In the genomic region with DNA sequence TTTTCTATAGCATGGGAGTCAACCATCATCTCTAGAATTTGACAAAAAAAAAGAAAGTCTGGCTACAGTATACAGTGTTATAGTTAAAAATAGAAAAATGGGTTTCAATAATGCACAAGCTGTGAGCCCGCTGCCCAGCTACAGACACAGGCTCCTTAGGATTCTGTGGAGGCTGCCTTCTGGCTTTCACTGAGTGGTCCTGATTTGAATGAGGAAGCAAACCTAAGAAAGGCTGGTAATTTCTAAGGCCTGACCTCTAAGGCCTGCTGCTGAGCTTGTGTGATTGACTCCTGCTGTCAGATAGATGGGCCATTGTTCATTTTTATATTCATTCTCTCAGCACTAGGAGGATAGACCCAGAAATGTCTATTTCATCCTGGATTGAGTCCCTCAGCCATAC, we compare ENCODE assay signal across 22 mouse cellular contexts.
DNase-seq lines count a peak whose midpoint lies in the region; ATAC-seq and TF ChIP-seq lines count a peak whose summit lies in the region.
"Had no signal": no experiment of that assay in that cellular context is flagged by ENCODE, and none has a peak within 500 bp of the region (broad histone marks: within the 10 kb centered on the region; RNA-seq: fewer than 3 reads in every experiment).

No protein-coding gene starts in this region.

- H3K4me1 ChIP-seq in hindbrain, embryonic 11.5 days (replicated peaks; ENCODE audit: control insufficient read depth, insufficient read depth, low read length) = no peaks in the 10 kb centered on the region
- H3K4me1 ChIP-seq in hindbrain, embryonic 13.5 days (replicated peaks) = no peaks in the 10 kb centered on the region; the same call in 1 of the 2 replicates
- H3K4me1 ChIP-seq in midbrain, embryonic 12.5 days = peaks cover 3% of the 10 kb centered on the region
- H3K4me1 ChIP-seq: embryonic facial prominence, embryonic 13.5 days; heart, embryonic 13.5 days; limb, embryonic 13.5 days; lung, embryonic 15.5 days had no signal

- H3K9ac ChIP-seq in hindbrain, embryonic 11.5 days (ENCODE audit: low read depth, low read length) = no peak overlapping the region
- no peak overlapping the region for H3K9ac ChIP-seq in hindbrain, embryonic 13.5 days
- no peak overlapping the region for H3K9ac ChIP-seq in midbrain, embryonic 12.5 days (replicated peaks)
- H3K9ac ChIP-seq: embryonic facial prominence, embryonic 13.5 days; heart, embryonic 13.5 days; limb, embryonic 13.5 days; lung, embryonic 15.5 days had no signal

- no peaks in the 10 kb centered on the region for H3K36me3 ChIP-seq in hindbrain, embryonic 11.5 days (ENCODE audit: control insufficient read depth, insufficient read depth, low read length)
- H3K36me3 ChIP-seq in hindbrain, embryonic 13.5 days = no peaks in the 10 kb centered on the region
- no peaks in the 10 kb centered on the region for H3K36me3 ChIP-seq in midbrain, embryonic 12.5 days
- H3K36me3 ChIP-seq: embryonic facial prominence, embryonic 13.5 days; forebrain, embryonic 10.5 days; heart, embryonic 13.5 days; limb, embryonic 13.5 days; lung, embryonic 15.5 days had no signal

- no peak; the same call in 1 of the 2 replicates for ATAC-seq in hindbrain, embryonic 11.5 days (ENCODE audit: low FRiP score)
- ATAC-seq in hindbrain, embryonic 13.5 days (ENCODE audit: low FRiP score) = no peak
- ATAC-seq in midbrain, embryonic 12.5 days (ENCODE audit: low FRiP score, low read depth) = 0 out of 2 replicates have a peak, but pooled peaks have one; percentile 44
- ATAC-seq: inflammation-experienced regulatory T-cells, adult 6 months had no signal

- no peak for TF ChIP-seq CTCF in brain, embryonic 14.5 days (IDR thresholded peaks at IDR 0.05; ENCODE audit: borderline replicate concordance, extremely low read depth, insufficient read depth, insufficient read length)

- H3K9me3 ChIP-seq in hindbrain, embryonic 11.5 days (ENCODE audit: control insufficient read depth, low read length) = no peaks in the 10 kb centered on the region
- H3K9me3 ChIP-seq in hindbrain, embryonic 13.5 days = no peaks in the 10 kb centered on the region
- H3K9me3 ChIP-seq in midbrain, embryonic 12.5 days = no peaks in the 10 kb centered on the region
- H3K9me3 ChIP-seq: embryonic facial prominence, embryonic 13.5 days; forebrain, embryonic 10.5 days; heart, embryonic 13.5 days; limb, embryonic 13.5 days; lung, embryonic 15.5 days had no signal

- TF ChIP-seq POLR2A in brain, embryonic 14.5 days (IDR thresholded peaks at IDR 0.05; ENCODE audit: borderline replicate concordance, extremely low read depth, insufficient read depth, insufficient read length, poor library complexity, severe bottlenecking) = no peak

- DNase-seq in embryo, embryonic 10 days (ENCODE audit: low spot score) = peak; percentile 16
- no peak for DNase-seq in embryo, embryonic 10.5 days (ENCODE audit: low spot score)
- peak; percentile 26 for DNase-seq in hindbrain, embryonic 11.5 days (ENCODE audit: low spot score)
- peak; percentile 65 for DNase-seq in brain, embryonic 14.5 days (ENCODE audit: low read depth)
- no peak for DNase-seq in heart, adult 9 months (ENCODE audit: low spot score in 2 of 2)
- DNase-seq: adrenal gland, postnatal 25 days; B cell, adult 2 months; heart, adult 2 months; heart, postnatal 10 days; kidney, adult 11 months; kidney, postnatal 25 days; thymus, adult 2 months; thymus, postnatal 36 days had no signal

- WGBS in hindbrain, embryonic 11.5 days = 56% methylated on average over 1 of the region's 1 CpGs
- 43% methylated on average over 1 of the region's 1 CpGs for WGBS in hindbrain, embryonic 13.5 days
- 31% methylated on average over 1 of the region's 1 CpGs for WGBS in midbrain, embryonic 12.5 days

- no peak overlapping the region for H3K27ac ChIP-seq in hindbrain, embryonic 11.5 days (ENCODE audit: low read depth, low read length)
- no peak overlapping the region for H3K27ac ChIP-seq in hindbrain, embryonic 13.5 days
- H3K27ac ChIP-seq in midbrain, embryonic 12.5 days (replicated peaks) = no peak overlapping the region
- H3K27ac ChIP-seq: embryonic facial prominence, embryonic 13.5 days; forebrain, embryonic 10.5 days; heart, adult 2 months; heart, embryonic 13.5 days; limb, embryonic 13.5 days; lung, embryonic 15.5 days had no signal

- H3K4me3 ChIP-seq in hindbrain, embryonic 11.5 days (ENCODE audit: low read depth, low read length) = no peak overlapping the region
- no peak overlapping the region for H3K4me3 ChIP-seq in hindbrain, embryonic 13.5 days
- no peak overlapping the region for H3K4me3 ChIP-seq in midbrain, embryonic 12.5 days
- H3K4me3 ChIP-seq: embryonic facial prominence, embryonic 13.5 days; forebrain, embryonic 10.5 days; heart, adult 2 months; heart, embryonic 13.5 days; limb, embryonic 13.5 days; lung, embryonic 15.5 days had no signal

- H3K4me2 ChIP-seq in hindbrain, embryonic 11.5 days (replicated peaks; ENCODE audit: low read depth, low read length) = no peak overlapping the region
- H3K4me2 ChIP-seq in hindbrain, embryonic 13.5 days = no peak overlapping the region
- H3K4me2 ChIP-seq in midbrain, embryonic 12.5 days (replicated peaks) = no peak overlapping the region
- H3K4me2 ChIP-seq: embryonic facial prominence, embryonic 13.5 days; heart, embryonic 13.5 days; limb, embryonic 13.5 days; liver, embryonic 11.5 days; lung, embryonic 15.5 days had no signal

- H3K27me3 ChIP-seq in hindbrain, embryonic 11.5 days (ENCODE audit: control insufficient read depth, insufficient read depth, low read length) = no peaks in the 10 kb centered on the region
- no peaks in the 10 kb centered on the region for H3K27me3 ChIP-seq in hindbrain, embryonic 13.5 days
- no peaks in the 10 kb centered on the region for H3K27me3 ChIP-seq in midbrain, embryonic 12.5 days
- H3K27me3 ChIP-seq: embryonic facial prominence, embryonic 13.5 days; heart, embryonic 13.5 days; limb, embryonic 13.5 days; lung, embryonic 15.5 days had no signal

Comparison
In these comparisons a context has a peak if more than half of its experiments do, and no peak if none do; other contexts are left out.
1. DNase-seq: peak in embryo, embryonic 10 days (single experiment), hindbrain, embryonic 11.5 days (single experiment) and brain, embryonic 14.5 days (single experiment); none in embryo, embryonic 10.5 days (single experiment) and heart, adult 9 months (0 of 2).